Mouse (Mus musculus): Measurements from ENCODE around the gene Vezt. TPM values are rescaled to one million over a fixed set of nuclear protein-coding genes. Genes with fewer than 3 reads are reported as not detected.

Gene Vezt
- 6.0 and 7.7 TPM in 2 replicates for polyA plus RNA-seq (2012; rRNA removed)

DNA sequence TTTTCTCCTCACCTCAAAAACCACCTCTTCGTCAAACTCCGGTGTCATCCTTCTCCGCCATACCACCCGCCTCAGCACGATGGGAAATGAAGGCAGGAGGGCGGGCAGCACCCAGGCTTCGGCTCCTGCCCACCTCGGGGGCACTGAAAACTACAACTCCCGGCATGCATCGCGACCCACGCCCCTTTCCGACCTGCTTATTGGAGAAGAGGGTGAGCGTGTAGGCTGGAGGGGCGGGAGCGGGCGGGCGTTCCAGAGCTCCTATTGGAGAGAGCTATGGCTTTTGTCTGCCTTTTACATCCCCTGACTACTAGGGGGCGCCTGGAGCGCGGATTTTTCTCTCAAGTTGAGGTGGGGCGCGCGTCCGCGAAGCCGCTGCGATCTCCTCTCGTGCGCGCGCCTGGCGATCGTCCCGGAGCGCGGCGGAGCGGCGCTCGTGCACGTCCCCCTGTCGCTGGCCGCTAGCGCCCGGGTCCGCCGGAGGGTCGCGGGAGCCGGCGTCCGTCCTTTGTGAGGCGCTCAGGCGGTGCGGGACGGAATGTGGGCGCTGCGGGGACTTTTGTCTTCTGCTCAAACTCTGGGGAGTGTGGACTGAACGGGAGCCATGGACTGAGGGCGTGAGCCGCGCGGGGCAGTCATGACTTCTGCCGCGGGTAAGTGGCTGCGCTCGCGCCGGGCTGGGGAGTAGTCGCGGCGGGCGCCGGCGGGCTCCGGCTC, at the start of gene Vezt, which contains the start of gene Fgd6:
Gene Vezt (minus strand): TSS at position 160 of the 717 bp plus-strand sequence.
Gene Fgd6 (plus strand): TSS at position 344 of the 717 bp plus-strand sequence.

DNA sequence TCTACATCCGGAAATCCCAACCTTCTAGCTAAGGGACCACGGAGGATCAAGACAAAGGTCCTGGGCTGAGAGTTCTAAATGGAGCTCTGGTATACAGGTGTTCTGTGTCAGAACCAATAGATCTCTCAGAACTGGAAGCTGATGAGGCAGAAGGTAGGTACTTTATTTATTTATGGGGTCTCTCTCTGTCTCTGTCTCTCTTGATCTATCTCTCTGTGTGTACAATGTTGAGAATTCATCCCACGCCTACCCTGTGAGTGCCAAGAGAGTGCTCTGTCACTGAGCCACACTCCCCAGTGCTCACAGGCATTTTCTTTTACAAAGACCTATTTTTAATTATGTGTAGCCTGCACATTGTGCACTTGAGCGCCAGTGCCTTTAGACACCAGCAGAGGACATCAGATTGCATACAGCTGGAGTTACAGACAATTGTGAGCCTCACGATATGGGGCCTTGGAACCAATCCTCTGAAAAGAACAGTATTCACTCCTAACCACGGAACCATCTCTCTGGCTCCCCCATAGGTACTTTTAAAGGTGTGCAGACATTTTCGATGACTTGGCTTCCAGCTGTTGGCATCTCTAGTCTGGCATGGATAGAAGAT, 138.5 kb downstream of the Vezt start, which contains the start of gene Metap2:
Gene Metap2 (minus strand): TSS at position 51 of the 604 bp plus-strand sequence.

Other genes starting within 250 kb of the Vezt start
- gene Usp44, start 204.3 kb downstream of the Vezt start, polyA plus RNA-seq (2012; rRNA removed) = 0.03 TPM in 1 of 2 replicates, not detected in the other
- gene Metap2, start 138.7 kb downstream of the Vezt start, polyA plus RNA-seq (2012; rRNA removed) = 25.0 and 27.5 TPM in 2 replicates
- gene Fgd6, start 184 bp upstream of the Vezt start, polyA plus RNA-seq (2012; rRNA removed) = 3.4 and 3.5 TPM in 2 replicates
- 2.3 and 3.0 TPM in 2 replicates for gene Nr2c1, start 112.2 kb upstream of the Vezt start, polyA plus RNA-seq (2012; rRNA removed)
- 57.0 and 66.1 TPM in 2 replicates for gene Ndufa12, start 162.9 kb upstream of the Vezt start, polyA plus RNA-seq (2012; rRNA removed)